ENCODE assay signal across 28 mouse cellular contexts in genomic region chr10:14096045-14096444, GRCm38 (mm10).
"Had no signal": no experiment of that assay in that cellular context is flagged by ENCODE, and none has a peak within 500 bp of the region (broad histone marks: within the 10 kb centered on the region; RNA-seq: fewer than 3 reads in every experiment).

No protein-coding gene starts in this region.

- H3K9me3 ChIP-seq: embryonic facial prominence, embryonic 10.5 days; embryonic facial prominence, embryonic 12.5 days; embryonic facial prominence, embryonic 13.5 days; forebrain, embryonic 10.5 days; forebrain, embryonic 12.5 days; forebrain, embryonic 15.5 days had no signal

- DNase-seq: cerebellum, adult 18-20 months; cerebellum, adult 2 months; cerebellum, adult 8-10 months; cerebellum, adult 9-10 months; cerebellum, adult 9-11 months; cerebellum, postnatal 10 days; cerebellum, postnatal 14 days; cerebellum, postnatal 25 days; cerebellum, postnatal 36 days; embryo, embryonic 11 days; forebrain, postnatal 0 days; gastrocnemius, adult 2 months; gastrocnemius, postnatal 10 days; gastrocnemius, postnatal 14 days; gastrocnemius, postnatal 25 days; gastrocnemius, postnatal 36 days; heart, adult 18-20 months had no signal

- H3K36me3 ChIP-seq: embryonic facial prominence, embryonic 10.5 days; embryonic facial prominence, embryonic 12.5 days; embryonic facial prominence, embryonic 13.5 days; embryonic facial prominence, embryonic 15.5 days; forebrain, embryonic 10.5 days; forebrain, embryonic 12.5 days; forebrain, embryonic 15.5 days had no signal

- ATAC-seq: forebrain, embryonic 13.5 days; forebrain, embryonic 14.5 days; forebrain, embryonic 15.5 days; forebrain, embryonic 16.5 days; forebrain, postnatal 0 days had no signal

- H3K4me3 ChIP-seq: embryonic facial prominence, embryonic 10.5 days; embryonic facial prominence, embryonic 12.5 days; embryonic facial prominence, embryonic 13.5 days; embryonic facial prominence, embryonic 15.5 days; erythroblast, embryonic 14.5 days; forebrain, embryonic 10.5 days; forebrain, embryonic 12.5 days; forebrain, embryonic 13.5 days; forebrain, embryonic 15.5 days; gastrocnemius, adult 2 months had no signal

- H3K4me2 ChIP-seq: embryonic facial prominence, embryonic 12.5 days; embryonic facial prominence, embryonic 13.5 days; embryonic facial prominence, embryonic 15.5 days; forebrain, embryonic 12.5 days; forebrain, embryonic 13.5 days; forebrain, embryonic 15.5 days had no signal

- H3K4me1 ChIP-seq: embryonic facial prominence, embryonic 10.5 days; embryonic facial prominence, embryonic 12.5 days; embryonic facial prominence, embryonic 13.5 days; embryonic facial prominence, embryonic 15.5 days; forebrain, embryonic 10.5 days; forebrain, embryonic 12.5 days; forebrain, embryonic 13.5 days; forebrain, embryonic 15.5 days had no signal

- H3K9ac ChIP-seq: embryonic facial prominence, embryonic 12.5 days; embryonic facial prominence, embryonic 13.5 days; embryonic facial prominence, embryonic 15.5 days; forebrain, embryonic 12.5 days; forebrain, embryonic 13.5 days; forebrain, embryonic 15.5 days; forebrain, postnatal 0 days had no signal

- H3K27me3 ChIP-seq: embryonic facial prominence, embryonic 12.5 days; embryonic facial prominence, embryonic 13.5 days; embryonic facial prominence, embryonic 15.5 days; forebrain, embryonic 12.5 days; forebrain, embryonic 13.5 days; forebrain, embryonic 15.5 days had no signal

- H3K27ac ChIP-seq: embryonic facial prominence, embryonic 10.5 days; embryonic facial prominence, embryonic 12.5 days; embryonic facial prominence, embryonic 13.5 days; embryonic facial prominence, embryonic 15.5 days; forebrain, embryonic 10.5 days; forebrain, embryonic 12.5 days; forebrain, embryonic 13.5 days; forebrain, embryonic 15.5 days; gastrocnemius, adult 2 months had no signal
